ENCODE assay signal across 30 mouse cellular contexts in the genomic region with DNA sequence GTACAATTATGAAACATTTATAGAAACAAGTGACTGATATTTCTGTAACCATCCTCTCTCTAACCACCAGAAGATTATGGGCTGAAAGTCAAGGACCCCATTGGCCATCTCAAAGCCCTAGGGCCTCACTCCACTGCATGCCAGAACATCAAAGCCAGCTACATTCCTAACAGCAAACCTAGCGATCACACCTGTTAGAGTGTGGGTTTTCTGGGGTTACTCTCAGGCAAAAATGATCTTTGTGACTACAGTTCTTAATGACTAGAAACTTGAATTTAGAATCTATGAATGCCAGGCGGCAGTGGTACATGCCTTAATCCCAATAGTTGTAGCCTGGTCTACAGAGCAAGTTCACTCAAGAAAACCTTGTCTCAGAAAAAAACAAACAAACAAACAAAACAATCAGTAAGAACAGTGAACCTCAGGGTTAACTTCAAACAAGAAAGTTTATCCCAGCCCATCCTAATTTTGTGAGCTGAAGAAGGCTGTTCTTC. TPM values are rescaled to one million over a fixed set of nuclear protein-coding genes. Genes with fewer than 3 reads are reported as not detected.
"Had no signal": no experiment of that assay in that cellular context is flagged by ENCODE, and none has a peak within 500 bp of the region (broad histone marks: within the 10 kb centered on the region; RNA-seq: fewer than 3 reads in every experiment).

No protein-coding gene starts in this region.

RNA-seq across cellular contexts. Expression of gene Zfp978, which starts 16.0 kb away (rescaled TPM):
- total RNA-seq: forebrain, postnatal 0 days; gastrocnemius, adult 18-20 months; gastrocnemius, adult 8-10 months; gastrocnemius, postnatal 14 days; hindbrain, postnatal 0 days; layer of hippocampus, adult 18-20 months; layer of hippocampus, adult 8-10 months; layer of hippocampus, postnatal 14 days; layer of hippocampus, postnatal 36 days; left cerebral cortex, adult 18-20 months; left cerebral cortex, postnatal 10 days; left cerebral cortex, postnatal 25 days; left cerebral cortex, postnatal 4 days; liver, adult 2 months had no signal
- polyA plus RNA-seq: forebrain, postnatal 0 days; gonadal fat pad, adult 2 months; heart, embryonic 14.5 days; heart, embryonic 16.5 days; hindbrain, embryonic 10.5 days; hindbrain, embryonic 13.5 days; intestine, embryonic 14.5 days; intestine, embryonic 16.5 days; kidney, embryonic 15.5 days; large intestine, adult 2 months; limb, embryonic 11.5 days; limb, embryonic 13.5 days; liver, adult 2 months had no signal

RNA-seq across cellular contexts. Expression of gene Zfp988, which starts 39.6 kb away (rescaled TPM):
- total RNA-seq: forebrain, postnatal 0 days; gastrocnemius, adult 18-20 months; gastrocnemius, postnatal 14 days; heart, adult 18-20 months; heart, adult 8-10 months; heart, postnatal 10 days; heart, postnatal 25 days; liver, adult 2 months had no signal
- polyA plus RNA-seq: forebrain, postnatal 0 days; gonadal fat pad, adult 2 months; heart, embryonic 12.5 days; heart, embryonic 14.5 days; hindbrain, embryonic 10.5 days; large intestine, adult 2 months; liver, adult 2 months had no signal
